Mouse (Mus musculus): Measurements from ENCODE around the gene Wdr24. TPM values are rescaled to one million over a fixed set of nuclear protein-coding genes. Genes with fewer than 3 reads are reported as not detected.

Wdr24 gene
- polyA plus RNA-seq, 1 experiment from 2014 or later = 22.1 TPM

DNA sequence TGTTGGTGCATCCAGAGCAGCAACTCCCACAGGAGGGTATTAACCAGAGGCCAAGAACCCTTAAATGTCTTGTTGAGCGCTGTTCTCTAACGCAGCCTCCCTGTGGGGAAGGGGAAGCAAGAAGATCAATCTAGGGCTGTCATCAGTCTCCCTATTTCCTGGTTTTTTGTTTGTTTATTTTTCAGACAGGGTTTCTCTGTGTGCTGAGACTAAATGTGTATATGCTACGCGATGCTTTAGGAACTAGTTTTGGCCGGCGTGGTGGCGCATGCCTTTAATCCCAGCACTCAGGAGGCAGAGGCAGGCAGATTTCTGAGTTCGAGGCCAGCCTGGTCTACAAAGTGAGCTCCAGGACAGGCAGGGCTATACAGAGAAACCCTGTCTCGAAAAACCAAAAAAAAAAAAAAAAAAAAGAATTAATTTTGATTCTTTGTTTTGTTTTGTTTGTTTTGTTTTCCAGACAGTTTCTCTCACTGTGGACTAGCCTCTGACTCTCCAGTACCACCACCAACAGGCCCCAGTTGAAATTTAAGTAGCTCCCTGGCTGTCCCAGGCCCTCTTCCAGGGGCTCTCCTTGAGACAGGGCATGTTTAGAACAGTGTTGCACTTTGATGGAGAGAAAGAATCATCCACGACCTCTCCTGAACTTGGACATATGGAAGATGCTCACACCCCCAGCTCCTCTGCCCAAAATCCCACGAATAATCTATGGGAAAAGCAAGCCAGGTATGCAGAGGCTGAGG, 50.1 kb downstream of the Wdr24 start:
- Histone ChIP-seq H3K4me3 (replicated peaks; ENCODE audit: low read depth, low read length) (no peak overlapping the region), H3K9ac (ENCODE audit: low read depth, low read length) (no peak overlapping the region)

GRCm38 (mm10) chr17:25874148-25874720, 50.8 kb downstream of the Wdr24 start:
- WGBS = 7% methylated on average over 14 of the region's 14 CpGs
- H3K4me2 ChIP-seq (ENCODE audit: low read length) = peak overlapping the region; percentile 73
- DNase-seq (ENCODE audit: low spot score) (no peak), ATAC-seq (replicated peaks; ENCODE audit: low FRiP score, low read depth) (peak; percentile 9; the same call in 1 of the 2 replicates)
- 0 out of 2 replicates have a peak, but pooled peaks cover 8% of the 10 kb centered on the region for H3K36me3 ChIP-seq (ENCODE audit: insufficient read depth, low read length)
- H3K4me1 ChIP-seq (replicated peaks; ENCODE audit: insufficient read depth, low read length) = peaks cover 9% of the 10 kb centered on the region
- TF ChIP-seq CTCF (IDR thresholded peaks at IDR 0.05; ENCODE audit: low read depth) = no peak
- peak overlapping the region; percentile 46; the same call in 1 of the 2 replicates for H3K9ac ChIP-seq (ENCODE audit: low read depth, low read length)
- peak overlapping the region; percentile 84 for H3K27ac ChIP-seq
- no peaks in the 10 kb centered on the region for H3K9me3 ChIP-seq (replicated peaks; ENCODE audit: low read length)
- H3K4me3 ChIP-seq (replicated peaks; ENCODE audit: low read depth, low read length) = peak overlapping the region; percentile 54
- H3K27me3 ChIP-seq (ENCODE audit: insufficient read depth, low read length) = no peaks in the 10 kb centered on the region

More for the DNA sequence above, 50.1 kb downstream of the Wdr24 start:
- Histone ChIP-seq H3K36me3 (ENCODE audit: insufficient read depth, low read length) (0 out of 2 replicates have a peak, but pooled peaks cover 4% of the 10 kb centered on the region), H3K27me3 (ENCODE audit: insufficient read depth, low read length) (no peaks in the 10 kb centered on the region), H3K4me1 (replicated peaks; ENCODE audit: insufficient read depth, low read length) (peaks cover 13% of the 10 kb centered on the region), H3K27ac (peak overlapping the region; percentile 84), H3K9me3 (replicated peaks; ENCODE audit: low read length) (no peaks in the 10 kb centered on the region), H3K4me2 (ENCODE audit: low read length) (peak overlapping the region; percentile 73)
- WGBS = 74% methylated on average over 11 of the region's 11 CpGs
- ATAC-seq (replicated peaks; ENCODE audit: low FRiP score, low read depth) (no peak), DNase-seq (ENCODE audit: low spot score) (no peak)
- no peak for TF ChIP-seq CTCF (IDR thresholded peaks at IDR 0.05; ENCODE audit: low read depth)

GRCm38 (mm10) chr17:25874721-25875170, 51.3 kb downstream of the Wdr24 start, which contains the start of gene Mettl26:
Gene Mettl26 (plus strand): TSS chr17:25875074.
- peak within 1 kb of the TSS; percentile 57 for H3K9ac ChIP-seq (ENCODE audit: low read depth, low read length)
- under 1% methylated on average over 25 of the region's 25 CpGs for WGBS
- peak; percentile 18; the same call in 1 of the 2 replicates for TF ChIP-seq CTCF (IDR thresholded peaks at IDR 0.05; ENCODE audit: low read depth)

GRCm38 (mm10) chr17:25875171-25876136, 52.0 kb downstream of the Wdr24 start:
- Histone ChIP-seq H3K9ac (ENCODE audit: low read depth, low read length) (peak overlapping the region; percentile 57), H3K4me1 (replicated peaks; ENCODE audit: insufficient read depth, low read length) (peaks cover 17% of the 10 kb centered on the region), H3K4me2 (ENCODE audit: low read length) (peak overlapping the region; percentile 73), H3K27me3 (ENCODE audit: insufficient read depth, low read length) (no peaks in the 10 kb centered on the region), H3K4me3 (replicated peaks; ENCODE audit: low read depth, low read length) (peak overlapping the region; percentile 54), H3K9me3 (replicated peaks; ENCODE audit: low read length) (no peaks in the 10 kb centered on the region), H3K27ac (peak overlapping the region; percentile 84), H3K36me3 (ENCODE audit: insufficient read depth, low read length) (0 out of 2 replicates have a peak, but pooled peaks cover 11% of the 10 kb centered on the region)
- DNase-seq (ENCODE audit: low spot score) (peak; percentile 93), ATAC-seq (replicated peaks; ENCODE audit: low FRiP score, low read depth) (peak; percentile 84)
- WGBS = under 1% methylated on average over 59 of the region's 59 CpGs
- no peak for TF ChIP-seq CTCF (IDR thresholded peaks at IDR 0.05; ENCODE audit: low read depth)

More at GRCm38 (mm10) chr17:25874721-25875170, 51.3 kb downstream of the Wdr24 start, which contains the start of gene Mettl26:
- peak; percentile 40; the same call in 1 of the 2 replicates for ATAC-seq (replicated peaks; ENCODE audit: low FRiP score, low read depth)
- Histone ChIP-seq H3K4me1 (replicated peaks; ENCODE audit: insufficient read depth, low read length) (peaks cover 10% of the 10 kb centered on the region), H3K9me3 (replicated peaks; ENCODE audit: low read length) (no peaks in the 10 kb centered on the region), H3K27me3 (ENCODE audit: insufficient read depth, low read length) (no peaks in the 10 kb centered on the region), H3K4me3 (replicated peaks; ENCODE audit: low read depth, low read length) (peak within 1 kb of the TSS; percentile 54), H3K36me3 (ENCODE audit: insufficient read depth, low read length) (0 out of 2 replicates have a peak, but pooled peaks cover 11% of the 10 kb centered on the region), H3K27ac (peak within 1 kb of the TSS; percentile 84), H3K4me2 (ENCODE audit: low read length) (peak within 1 kb of the TSS; percentile 73)
- peak; percentile 86 for DNase-seq (ENCODE audit: low spot score)

DNA sequence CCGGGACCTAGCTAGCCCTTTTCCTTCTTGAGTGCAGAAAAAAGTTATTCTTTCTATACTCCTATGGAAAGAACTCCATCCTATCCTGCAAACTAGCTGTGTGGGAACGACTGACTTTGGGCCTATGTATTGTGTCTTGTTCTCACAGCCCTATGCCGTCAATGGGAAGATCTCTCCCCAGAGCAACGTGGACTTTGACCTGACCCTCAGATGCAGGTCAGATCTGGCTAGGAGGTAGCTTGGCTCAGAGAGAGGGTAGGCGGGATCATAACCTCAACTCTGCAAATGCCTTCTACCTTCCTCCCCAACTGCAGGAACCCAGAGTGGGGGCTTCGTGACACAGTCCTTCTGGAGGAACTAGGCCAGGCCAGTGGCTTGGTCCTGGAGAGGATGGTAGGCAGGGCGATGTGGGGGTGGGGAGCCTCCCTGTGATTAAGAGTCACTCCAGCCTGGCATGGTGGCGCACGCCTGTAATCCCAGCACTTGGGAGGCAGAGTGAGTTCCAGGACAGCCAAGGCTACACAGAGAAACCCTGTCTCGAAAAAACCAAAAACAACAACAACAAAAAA, 53.0 kb downstream of the Wdr24 start:
- Histone ChIP-seq H3K4me1 (replicated peaks; ENCODE audit: insufficient read depth, low read length) (peaks cover 17% of the 10 kb centered on the region), H3K27ac (peak overlapping the region; percentile 84; the same call in 1 of the 2 replicates), H3K36me3 (ENCODE audit: insufficient read depth, low read length) (0 out of 2 replicates have a peak, but pooled peaks cover 11% of the 10 kb centered on the region), H3K9ac (ENCODE audit: low read depth, low read length) (peak overlapping the region; percentile 57), H3K27me3 (ENCODE audit: insufficient read depth, low read length) (no peaks in the 10 kb centered on the region), H3K4me2 (ENCODE audit: low read length) (peak overlapping the region; percentile 73), H3K4me3 (replicated peaks; ENCODE audit: low read depth, low read length) (peak overlapping the region; percentile 54), H3K9me3 (replicated peaks; ENCODE audit: low read length) (no peaks in the 10 kb centered on the region)
- TF ChIP-seq CTCF (IDR thresholded peaks at IDR 0.05; ENCODE audit: low read depth) = no peak
- ATAC-seq (replicated peaks; ENCODE audit: low FRiP score, low read depth) = no peak
- no peak for DNase-seq (ENCODE audit: low spot score)
- WGBS = 58% methylated on average over 10 of the region's 10 CpGs
